Mouse (Mus musculus) effector memory CD4-positive, alpha-beta T cell, adult 5 months (primary cell): ENCODE results near the gene Defb23. TPM values are rescaled to one million over a fixed set of nuclear protein-coding genes. Genes with fewer than 3 reads are reported as not detected.

ENCODE experiments used
- polyA plus RNA-seq: library from polyadenylated mRNA; unstranded; fragments of 100-300 nt; shearing (Covaris generic); gene quantifications from one replicate; pipeline ENCODE4 v1.2.1, GENCODE M21; 2017

Gene Defb23
- not detected for polyA plus RNA-seq

DNA sequence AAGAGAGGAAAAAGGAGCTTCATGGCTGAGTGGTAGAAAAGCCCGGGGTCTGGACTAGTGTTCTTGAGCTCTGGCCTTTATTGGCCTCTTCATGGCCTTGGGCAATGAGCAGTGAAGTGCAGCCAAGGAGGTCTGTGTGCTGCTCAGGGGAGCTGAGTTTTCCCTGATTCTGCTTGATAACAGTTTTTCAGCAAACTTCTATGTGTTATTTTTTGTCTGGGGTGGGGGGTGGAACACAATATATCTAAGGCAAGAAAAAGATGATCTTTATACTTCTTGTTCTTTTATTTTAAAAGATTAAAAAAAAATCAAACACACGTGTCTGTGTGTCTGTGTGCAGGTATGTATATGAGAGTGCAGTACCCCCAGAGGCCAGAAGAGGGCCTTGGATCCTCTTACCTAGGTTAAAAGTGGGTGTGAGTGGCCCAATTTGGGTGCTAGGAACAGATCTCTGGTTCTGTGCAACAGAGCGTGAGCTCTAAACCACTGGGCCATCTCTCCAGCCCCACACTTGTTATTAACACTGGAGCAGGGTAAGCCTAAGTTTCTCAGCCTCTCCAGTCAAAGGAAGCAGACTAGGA lies at the start of gene Defb23:
Gene Defb23, minus strand, starts transcription at position 51 of the 581 bp plus-strand sequence.

DNA sequence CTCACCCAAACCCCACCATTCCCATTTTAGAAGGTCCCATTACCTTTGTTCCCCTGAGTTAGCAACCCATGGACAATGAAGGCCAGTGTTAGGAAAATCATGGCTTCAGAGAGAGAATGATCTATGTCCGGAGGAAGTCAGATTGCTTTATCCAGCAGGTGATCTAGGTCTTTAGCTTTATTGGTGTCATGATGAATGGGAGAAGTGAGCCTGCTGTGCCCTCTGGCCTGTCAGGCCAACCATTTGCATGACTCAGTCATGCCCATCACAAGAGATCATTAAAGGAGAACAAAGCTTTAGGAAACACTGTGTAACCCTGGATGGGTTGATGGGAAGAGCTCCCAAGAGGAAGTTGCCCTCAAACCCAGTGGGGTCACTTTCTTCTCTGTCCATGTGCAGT lies 47.2 kb upstream of the Defb23 start, which contains the start of gene Defb26:
Gene Defb26, minus strand, starts transcription at position 101 of the 400 bp plus-strand sequence.

DNA sequence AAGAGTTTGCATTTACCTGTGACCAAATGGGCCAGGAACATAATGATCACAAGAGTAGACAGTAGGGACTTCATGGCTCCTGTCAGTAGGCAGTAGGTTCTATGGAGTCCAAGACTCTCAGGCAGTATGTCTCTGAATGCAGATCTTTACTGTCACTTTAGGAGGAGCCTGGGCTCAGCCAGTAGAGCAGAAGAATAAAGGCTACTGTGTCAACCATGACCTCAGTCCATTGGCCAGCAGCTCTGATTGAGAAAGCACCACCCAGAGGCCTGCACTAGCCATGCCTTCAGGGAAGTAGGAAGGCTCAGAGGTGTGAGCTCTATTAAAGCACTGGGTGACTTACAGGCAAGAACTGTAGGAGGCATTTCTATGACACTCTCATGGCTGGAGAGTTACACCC lies 25.6 kb upstream of the Defb23 start, which contains the start of gene Defb22:
Gene Defb22, minus strand, starts transcription at position 101 of the 400 bp plus-strand sequence.

DNA sequence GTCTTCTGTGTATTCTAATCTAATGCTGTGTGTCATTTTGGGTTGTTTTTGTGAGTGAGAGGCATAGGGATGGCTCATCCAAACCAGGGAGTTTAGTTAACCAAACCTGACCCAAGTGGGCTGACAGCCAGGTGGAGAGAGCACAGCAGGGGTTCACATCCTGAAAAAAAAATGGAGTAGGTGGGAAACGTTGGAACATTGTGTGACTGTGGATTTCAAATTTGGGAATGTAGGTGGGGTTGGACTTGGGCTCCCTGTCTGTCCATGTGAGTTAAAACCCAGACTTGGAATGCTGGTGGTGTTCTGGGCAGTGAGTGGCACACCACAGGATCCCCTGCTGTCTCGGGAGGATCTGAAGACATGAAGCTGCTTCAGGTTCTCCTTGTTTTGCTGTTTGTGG lies 12.3 kb upstream of the Defb23 start, which contains the start of gene Defb20:
Gene Defb20, plus strand, starts transcription at position 301 of the 400 bp plus-strand sequence.

GRCm38 (mm10) chr2:152415287-152415686 lies 49.1 kb downstream of the Defb23 start, which contains the start of gene 6820408C15Rik:
TSS of gene 6820408C15Rik (plus strand) at chr2:152415587.

DNA sequence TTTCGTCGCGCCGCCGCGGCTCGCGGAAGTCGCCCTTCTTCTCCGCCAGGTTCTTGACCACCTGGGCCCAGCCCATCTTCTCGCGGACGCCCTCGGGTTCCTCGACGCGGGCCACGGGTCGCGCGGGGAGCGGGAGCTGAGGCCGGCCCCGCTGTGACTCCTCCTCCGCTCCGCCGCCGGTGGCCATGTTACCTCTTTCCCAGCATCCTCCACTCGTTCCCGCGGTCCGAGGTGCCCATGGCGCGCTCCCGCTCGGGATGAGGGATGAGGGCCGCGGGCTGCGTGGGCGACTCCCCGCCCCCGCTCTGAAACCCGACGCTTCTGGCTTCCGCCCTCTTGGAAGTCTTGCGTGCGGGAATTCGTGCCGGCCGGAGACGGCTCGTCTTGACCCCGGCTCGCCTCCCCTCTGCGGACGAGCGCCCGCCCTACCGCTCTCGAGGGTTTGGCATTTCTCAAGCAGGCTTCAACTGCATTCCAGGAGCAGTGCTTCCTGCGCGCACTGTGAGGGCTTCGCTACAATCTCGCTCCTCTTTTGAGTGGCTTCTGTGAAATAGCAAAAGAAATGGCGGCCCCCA lies 49.7 kb downstream of the Defb23 start, which contains the start of gene Zcchc3:
Gene Zcchc3, minus strand, starts transcription at position 437 of the 575 bp plus-strand sequence.

Other genes starting within 250 kb of the Defb23 start
- 41.7 TPM for gene Csnk2a1, start 237.8 kb downstream of the Defb23 start, polyA plus RNA-seq
- 62.9 TPM for gene Tbc1d20, start 170.8 kb downstream of the Defb23 start, polyA plus RNA-seq
- 247 TPM for gene Rbck1, start 132.0 kb downstream of the Defb23 start, polyA plus RNA-seq
- 4.6 TPM for gene Trib3, start 120.6 kb downstream of the Defb23 start, polyA plus RNA-seq
- gene Nrsn2, start 88.0 kb downstream of the Defb23 start, polyA plus RNA-seq: not detected
- gene Sox12, start 66.6 kb downstream of the Defb23 start, polyA plus RNA-seq: 0.20 TPM
- gene Zcchc3, start 49.6 kb downstream of the Defb23 start, polyA plus RNA-seq: 0.67 TPM
- not detected for gene 6820408C15Rik, start 49.0 kb downstream of the Defb23 start, polyA plus RNA-seq
- gene Defb20, start 12.4 kb upstream of the Defb23 start, polyA plus RNA-seq: not detected
- gene Defb22, start 25.5 kb upstream of the Defb23 start, polyA plus RNA-seq: not detected
- gene Defb26, start 47.1 kb upstream of the Defb23 start, polyA plus RNA-seq: not detected
- not detected for gene Defb28, start 53.6 kb upstream of the Defb23 start, polyA plus RNA-seq
- not detected for gene Defb29, start 75.5 kb upstream of the Defb23 start, polyA plus RNA-seq
- not detected for gene Gm17416, start 104.7 kb upstream of the Defb23 start, polyA plus RNA-seq
- not detected for gene Defb21, start 108.1 kb upstream of the Defb23 start, polyA plus RNA-seq
- gene Defb19, start 115.7 kb upstream of the Defb23 start, polyA plus RNA-seq: not detected
- not detected for gene Defb45, start 134.8 kb upstream of the Defb23 start, polyA plus RNA-seq
- not detected for gene Defb36, start 139.7 kb upstream of the Defb23 start, polyA plus RNA-seq
- gene Defb25, start 158.4 kb upstream of the Defb23 start, polyA plus RNA-seq: not detected
- not detected for gene Rem1, start 162.3 kb upstream of the Defb23 start, polyA plus RNA-seq
- gene H13, start 204.8 kb upstream of the Defb23 start, polyA plus RNA-seq: 169 TPM
- gene Mcts2, start 222.4 kb upstream of the Defb23 start, polyA plus RNA-seq: 4.3 TPM